Mouse (Mus musculus) liver, adult 2 months (tissue): ENCODE measurements around the gene Zfp108. TPM values are rescaled to one million over a fixed set of nuclear protein-coding genes. Genes with fewer than 3 reads are reported as not detected.
A peak's percentile ranks its signal among the peaks of the same experiment; 100 is the strongest.

Source experiments
- DNase-seq: peaks from one replicate; pipeline ENCODE4 v3.0.0-alpha.2; 2011; ENCODE audit warnings: low read depth, low spot score; ENCODE audit errors: extremely low read depth
- H3K27ac ChIP-seq: fragments of 200-500 bp; replicated peaks from 2 replicates; pipeline ENCODE4 v1.5.1; 2012; ENCODE audit warnings: low read depth, mild to moderate bottlenecking, control low read depth, inconsistent platforms, low read length; ENCODE audit not compliant: insufficient read depth
- H3K27me3 ChIP-seq: fragments of 200-500 bp; 2 replicates; pipeline ENCODE4 v1.6.1; 2012; ENCODE audit warnings: mild to moderate bottlenecking, moderate library complexity, low read length, inconsistent platforms; ENCODE audit not compliant: control insufficient read depth, insufficient read depth
- H3K36me3 ChIP-seq: fragments of 200-500 bp; 2 replicates; pipeline ENCODE4 v1.6.1; 2012; ENCODE audit warnings: low read length, inconsistent platforms; ENCODE audit not compliant: control insufficient read depth, insufficient read depth
- H3K4me1 ChIP-seq: fragments of 200-500 bp; 2 replicates; pipeline ENCODE4 v1.6.1; 2011; ENCODE audit warnings: low read length; ENCODE audit not compliant: control insufficient read depth, insufficient read depth
- H3K4me3 ChIP-seq: fragments of 200-500 bp; 2 replicates; pipeline ENCODE4 v1.5.1; 2011; ENCODE audit warnings: low read depth, mild to moderate bottlenecking, control low read depth, low read length, moderate library complexity; ENCODE audit not compliant: insufficient read depth
- H3K79me2 ChIP-seq: fragments of 200-500 bp; 2 replicates; pipeline ENCODE4 v1.6.1; 2012; ENCODE audit warnings: inconsistent platforms, mild to moderate bottlenecking, low read length, moderate library complexity; ENCODE audit not compliant: control insufficient read depth, insufficient read depth
- H3K9ac ChIP-seq: fragments of 200-500 bp; 2 replicates; pipeline ENCODE4 v1.6.1; 2012; ENCODE audit warnings: low read depth, mild to moderate bottlenecking, control low read depth, inconsistent platforms, low read length
- CTCF ChIP-seq: fragments of 200-500 bp; IDR thresholded peaks from 2 replicates; pipeline ENCODE4 v1.5.1; 2011; ENCODE audit warnings: low read depth, low read length, control low read depth
- POLR2A ChIP-seq: fragments of 200-500 bp; IDR thresholded peaks from 2 replicates; pipeline ENCODE4 v1.6.1; 2011; ENCODE audit warnings: low read length, control low read depth; ENCODE audit not compliant: insufficient read depth; ENCODE audit errors: extremely low read depth
- WGBS: fragments of 180-500 bp; shearing (Covaris S2); methylation state at CpG from one replicate; pipeline ENCODE4 v1.1.7; 2018; 5-methylcytosine and 5-hydroxymethylcytosine counted together
- polyA plus RNA-seq: library from polyadenylated mRNA; depleted of rRNA; stranded (reverse); fragments of >200 nt; gene quantifications from 2 replicates; pipeline ENCODE4 v1.2.3, GENCODE M21; 2012
- total RNA-seq: library from RNA; depleted of rRNA; stranded (reverse); fragments of >200 nt; gene quantifications from 2 replicates; pipeline ENCODE4 v1.2.3, GENCODE M21; 2014

The Zfp108 gene
- total and polyA plus RNA-seq, 2 experiments = 0.38 to 2.7 TPM

- H3K4me3 ChIP-seq = no peak overlapping the region
Observed at GRCm38 (mm10) chr7:24280031-24280857, 25.6 kb downstream of the Zfp108 start.

GRCm38 (mm10) chr7:24280858-24281145 lies 26.2 kb downstream of the Zfp108 start:
- DNase-seq = no peak
- Histone ChIP-seq H3K36me3 (no peaks in the 10 kb centered on the region), H3K79me2 (no peaks in the 10 kb centered on the region), H3K27me3 (no peaks in the 10 kb centered on the region), H3K27ac (no peak overlapping the region), H3K4me3 (no peak overlapping the region), H3K9ac (no peak overlapping the region), H3K4me1 (no peaks in the 10 kb centered on the region)
- TF ChIP-seq POLR2A (no peak), CTCF (no peak)
- 57% methylated on average over 4 of the region's 4 CpGs for WGBS

More at GRCm38 (mm10) chr7:24280031-24280857, 25.6 kb downstream of the Zfp108 start:
- DNase-seq = no peak
- Histone ChIP-seq H3K79me2 (no peaks in the 10 kb centered on the region), H3K27ac (no peak overlapping the region), H3K27me3 (no peaks in the 10 kb centered on the region), H3K4me1 (no peaks in the 10 kb centered on the region), H3K9ac (no peak overlapping the region), H3K36me3 (no peaks in the 10 kb centered on the region)
- WGBS = 61% methylated on average over 10 of the region's 10 CpGs
- TF ChIP-seq CTCF = no peak
- no peak for TF ChIP-seq POLR2A

- no peak for DNase-seq
- no peak overlapping the region for H3K9ac ChIP-seq
- H3K79me2 ChIP-seq = no peaks in the 10 kb centered on the region
- H3K27ac ChIP-seq = no peak overlapping the region
- no peaks in the 10 kb centered on the region for H3K36me3 ChIP-seq
- H3K4me1 ChIP-seq = no peaks in the 10 kb centered on the region
- WGBS = 47% methylated on average over 4 of the region's 4 CpGs
- no peaks in the 10 kb centered on the region for H3K27me3 ChIP-seq
- TF ChIP-seq CTCF (peak; percentile 29), POLR2A (no peak)
- H3K4me3 ChIP-seq = no peak overlapping the region
Observed at GRCm38 (mm10) chr7:24286090-24286489, 31.5 kb downstream of the Zfp108 start.

- DNase-seq = no peak
- Histone ChIP-seq H3K36me3 (no peaks in the 10 kb centered on the region), H3K27me3 (no peaks in the 10 kb centered on the region), H3K4me1 (no peaks in the 10 kb centered on the region), H3K79me2 (no peaks in the 10 kb centered on the region), H3K4me3 (no peak overlapping the region), H3K27ac (no peak overlapping the region), H3K9ac (no peak overlapping the region)
- TF ChIP-seq POLR2A (no peak), CTCF (no peak)
- WGBS = 71% methylated on average over 4 of the region's 4 CpGs
Observed at GRCm38 (mm10) chr7:24286916-24287315, 32.3 kb downstream of the Zfp108 start.

GRCm38 (mm10) chr7:24287670-24288069 lies 33.1 kb downstream of the Zfp108 start:
- Histone ChIP-seq H3K27me3 (no peaks in the 10 kb centered on the region), H3K36me3 (no peaks in the 10 kb centered on the region; the same call in 1 of the 2 replicates), H3K27ac (no peak overlapping the region), H3K4me1 (no peaks in the 10 kb centered on the region), H3K9ac (no peak overlapping the region), H3K4me3 (no peak overlapping the region), H3K79me2 (no peaks in the 10 kb centered on the region)
- no peak for DNase-seq
- 78% methylated on average over 5 of the region's 5 CpGs for whole genome bisulfite sequencing
- TF ChIP-seq POLR2A (no peak), CTCF (no peak)

GRCm38 (mm10) chr7:24288512-24288911 lies 33.9 kb downstream of the Zfp108 start:
- Histone ChIP-seq H3K79me2 (no peaks in the 10 kb centered on the region), H3K4me3 (no peak overlapping the region), H3K4me1 (no peaks in the 10 kb centered on the region), H3K27me3 (no peaks in the 10 kb centered on the region), H3K36me3 (no peaks in the 10 kb centered on the region; the same call in 1 of the 2 replicates), H3K9ac (no peak overlapping the region), H3K27ac (no peak overlapping the region)
- 91% methylated on average over 6 of the region's 6 CpGs for WGBS
- TF ChIP-seq POLR2A (no peak), CTCF (no peak)
- no peak for DNase-seq
